Mouse (Mus musculus) MEL (cell line): ENCODE results near the gene Aym1. TPM values are rescaled to one million over a fixed set of nuclear protein-coding genes. Genes with fewer than 3 reads are reported as not detected.
"Not testable (repeated sequence)": the region's sequence is repeated elsewhere in the genome, so short reads cannot be mapped to it uniquely, and the experiment has no call there.

Source experiments
- DNase-seq: peaks from one replicate; pipeline ENCODE4 v3.0.0; 2011; ENCODE audit warnings: low read depth, low spot score
- H3K27ac ChIP-seq: 2 replicates; pipeline ENCODE4 v1.5.1; 2012; ENCODE audit warnings: low read depth, mild to moderate bottlenecking, control low read depth, low read length, moderate library complexity; ENCODE audit not compliant: control insufficient read depth
- H3K27me3 ChIP-seq, 2 experiments: fragments of 150-350 bp in 1 of 2; sonication (generic) in 1 of 2; 2 replicates each; pipeline ENCODE4 v1.6.1; 2012; ENCODE audit warnings: low read length in 2 of 2, mild to moderate bottlenecking in 2 of 2, improper control_type of control experiment in 1 of 2, moderate library complexity in 1 of 2; ENCODE audit not compliant: insufficient read depth in 2 of 2, control insufficient read depth in 1 of 2
- H3K36me3 ChIP-seq, 2 experiments: 2 replicates each; pipeline ENCODE4 v1.6.1; 2012 to 2014; ENCODE audit warnings: low read length in 2 of 2, improper control_type of control experiment in 1 of 2, inconsistent platforms in 1 of 2, mild to moderate bottlenecking in 1 of 2; ENCODE audit not compliant: insufficient read depth in 2 of 2, control insufficient read depth in 1 of 2
- H3K4me1 ChIP-seq, 2 experiments: fragments of 150-350 bp in 1 of 2; sonication (generic) in 1 of 2; 2 replicates each; pipeline ENCODE4 v1.6.1; 2012; ENCODE audit warnings: low read length in 2 of 2, improper control_type of control experiment in 1 of 2, mild to moderate bottlenecking in 1 of 2; ENCODE audit not compliant: insufficient read depth in 2 of 2, control insufficient read depth in 1 of 2
- H3K4me3 ChIP-seq, 2 experiments: fragments of 150-350 bp in 1 of 2; sonication (generic) in 1 of 2; 2 replicates each; pipeline ENCODE4 v1.5.1; 2012; ENCODE audit warnings: low read depth in 2 of 2, low read length in 2 of 2, mild to moderate bottlenecking in 2 of 2, moderate library complexity in 2 of 2, control low read depth in 1 of 2, improper control_type of control experiment in 1 of 2; ENCODE audit not compliant: control insufficient read depth in 1 of 2, insufficient read depth in 1 of 2
- H3K79me2 ChIP-seq: 2 replicates; pipeline ENCODE4 v1.6.1; 2012; ENCODE audit warnings: mild to moderate bottlenecking, low read length, moderate library complexity; ENCODE audit not compliant: control insufficient read depth, poor library complexity, insufficient read depth
- H3K9ac ChIP-seq: 2 replicates; pipeline ENCODE4 v1.6.1; 2012; ENCODE audit warnings: low read depth, mild to moderate bottlenecking, control low read depth, low read length, moderate library complexity; ENCODE audit not compliant: control insufficient read depth, poor library complexity, severe bottlenecking
- H3K9me3 ChIP-seq: fragments of 150-350 bp; sonication (generic); replicated peaks from 2 replicates; pipeline ENCODE4 v1.6.1; 2012; ENCODE audit warnings: mild to moderate bottlenecking, low read length, improper control_type of control experiment, moderate library complexity; ENCODE audit not compliant: insufficient read depth
- CHD1 ChIP-seq: IDR thresholded peaks from 2 replicates; pipeline ENCODE4 v1.6.1; 2012; ENCODE audit warnings: low read depth, mild to moderate bottlenecking, inconsistent platforms, low read length, improper control_type of control experiment
- CTCF ChIP-seq, 3 experiments: IDR thresholded peaks in 2 of 3; conservative IDR thresholded peaks in 1 of 3; 2 replicates each; pipeline ENCODE4 v1.5.1; 2011 to 2012; ENCODE audit warnings: low read length in 3 of 3, low read depth in 2 of 3, mild to moderate bottlenecking in 2 of 3, improper control_type of control experiment in 1 of 3, inconsistent platforms in 1 of 3, mixed read lengths in 1 of 3, moderate library complexity in 1 of 3; ENCODE audit not compliant: control insufficient read depth in 1 of 3, insufficient read depth in 1 of 3, poor library complexity in 1 of 3, severe bottlenecking in 1 of 3
- ETS1 ChIP-seq: IDR thresholded peaks from 2 replicates; pipeline ENCODE4 v1.6.1; 2012; ENCODE audit warnings: low read depth, mild to moderate bottlenecking, inconsistent platforms, low read length, improper control_type of control experiment, moderate library complexity
- GATA1 ChIP-seq: IDR thresholded peaks from 2 replicates; pipeline ENCODE4 v1.6.1; 2011; ENCODE audit warnings: low read depth, low read length, improper control_type of control experiment
- MAFK ChIP-seq: IDR thresholded peaks from 2 replicates; pipeline ENCODE4 v1.6.1; 2011; ENCODE audit warnings: low read depth, mild to moderate bottlenecking, low read length, improper control_type of control experiment, borderline replicate concordance
- MYC ChIP-seq: IDR thresholded peaks from 2 replicates; pipeline ENCODE4 v1.6.1; 2011; ENCODE audit warnings: low read depth, mild to moderate bottlenecking, low read length, improper control_type of control experiment, moderate library complexity
- POLR2AphosphoS2 ChIP-seq: IDR thresholded peaks from 2 replicates; pipeline ENCODE4 v1.6.1; 2011; ENCODE audit warnings: low read length, improper control_type of control experiment
- RAD21 ChIP-seq: IDR thresholded peaks from 2 replicates; pipeline ENCODE4 v1.6.1; 2011; ENCODE audit warnings: mild to moderate bottlenecking, low read depth, low read length, improper control_type of control experiment
- TBP ChIP-seq: IDR thresholded peaks from 2 replicates; pipeline ENCODE4 v1.8.0; 2011; ENCODE audit warnings: low read depth, low read length, improper control_type of control experiment
- USF1 ChIP-seq: IDR thresholded peaks from 2 replicates; pipeline ENCODE4 v1.6.1; 2014; ENCODE audit warnings: low read depth, mild to moderate bottlenecking, inconsistent platforms, low read length, improper control_type of control experiment, moderate library complexity
- ZMIZ1 ChIP-seq: IDR thresholded peaks from 2 replicates; pipeline ENCODE4 v1.6.1; 2012; ENCODE audit warnings: low read depth, mild to moderate bottlenecking, inconsistent platforms, low read length, improper control_type of control experiment, moderate library complexity
- polyA plus RNA-seq, 2 experiments: library from polyadenylated mRNA; stranded (reverse) in 1 of 2; unstranded in 1 of 2; fragments of >175 nt in 1 of 2; fragments of >200 nt in 1 of 2; gene quantifications; 2 replicates each; pipeline versions ENCODE4 v1.2.1 to v1.2.4; 2012; ENCODE audit warnings: low replicate concordance in 2 of 2, low read depth in 1 of 2; ENCODE audit not compliant: insufficient read length in 2 of 2, insufficient read depth in 1 of 2, missing spikeins in 1 of 2
- total RNA-seq: library from RNA; depleted of rRNA; stranded (reverse); fragments of 300-350 nt; gene quantifications from 2 replicates; pipeline ENCODE4 v1.2.3, GENCODE M21; 2012

The Aym1 gene
- total and polyA plus RNA-seq, 3 experiments, result not detected

DNA sequence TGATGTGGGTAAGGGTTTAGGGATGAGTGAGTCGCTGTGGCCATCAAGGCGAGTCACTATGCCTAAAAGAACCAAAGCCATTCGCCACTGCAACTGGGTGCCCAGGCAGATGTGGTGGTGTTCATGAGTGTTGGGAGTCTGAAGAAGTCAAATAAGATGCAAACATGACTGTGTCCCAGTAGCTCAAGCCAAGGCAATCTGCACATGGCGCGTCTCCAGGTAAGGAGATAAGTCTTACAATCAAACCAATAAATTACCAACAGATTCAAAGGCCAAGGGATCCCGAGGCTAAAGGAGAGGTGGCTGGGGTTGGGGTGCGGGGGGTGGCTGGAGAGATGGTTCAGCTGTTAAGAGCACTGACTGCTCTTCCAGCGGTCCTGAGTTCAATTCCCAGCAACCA lies 6.1 kb downstream of the Aym1 start:
- no peak for TF ChIP-seq ZMIZ1
- no peak for TF ChIP-seq GATA1
- TF ChIP-seq MYC, result no peak
- TF ChIP-seq MAFK, result no peak
- no peak for TF ChIP-seq ETS1
- TF ChIP-seq CHD1, result no peak
- TF ChIP-seq USF1, result no peak
- no peak for TF ChIP-seq POLR2AphosphoS2
- Histone ChIP-seq H3K27me3 (no peaks in the 10 kb centered on the region), H3K4me1 (no peaks in the 10 kb centered on the region), H3K79me2 (no peaks in the 10 kb centered on the region), H3K9ac (no peak overlapping the region), H3K36me3 (no peaks in the 10 kb centered on the region), H3K4me3 (no peak overlapping the region), H3K9me3 (no peaks in the 10 kb centered on the region), H3K27ac (no peak overlapping the region)
- DNase-seq, result no peak

- H3K4me3 ChIP-seq, result no peak overlapping the region
- TF ChIP-seq CTCF (IDR thresholded peaks at IDR 0.05 in 2 of 3, conservative IDR thresholded peaks at IDR 0.05 in 1 of 3; ENCODE audit: control insufficient read depth in 1 of 3, insufficient read depth in 1 of 3, low read depth in 2 of 3, low read length in 3 of 3, poor library complexity in 1 of 3, severe bottlenecking in 1 of 3) (peak; percentile 42 to 75 (median 49)), TBP (no peak), RAD21 (peak; percentile 32)
- TF ChIP-seq, all 39 proteins: peak for 2
- no peaks in the 10 kb centered on the region for H3K36me3 ChIP-seq
- peak; percentile 18 for DNase-seq
- H3K4me1 ChIP-seq, result no peaks in the 10 kb centered on the region
- H3K79me2 ChIP-seq, result no peaks in the 10 kb centered on the region
- no peaks in the 10 kb centered on the region for H3K27me3 ChIP-seq
- H3K9ac ChIP-seq, result no peak overlapping the region
- H3K27ac ChIP-seq, result no peak overlapping the region
- no peaks in the 10 kb centered on the region for H3K9me3 ChIP-seq
Measured at GRCm38 (mm10) chr5:113365921-113366320, 8.8 kb downstream of the Aym1 start.

DNA sequence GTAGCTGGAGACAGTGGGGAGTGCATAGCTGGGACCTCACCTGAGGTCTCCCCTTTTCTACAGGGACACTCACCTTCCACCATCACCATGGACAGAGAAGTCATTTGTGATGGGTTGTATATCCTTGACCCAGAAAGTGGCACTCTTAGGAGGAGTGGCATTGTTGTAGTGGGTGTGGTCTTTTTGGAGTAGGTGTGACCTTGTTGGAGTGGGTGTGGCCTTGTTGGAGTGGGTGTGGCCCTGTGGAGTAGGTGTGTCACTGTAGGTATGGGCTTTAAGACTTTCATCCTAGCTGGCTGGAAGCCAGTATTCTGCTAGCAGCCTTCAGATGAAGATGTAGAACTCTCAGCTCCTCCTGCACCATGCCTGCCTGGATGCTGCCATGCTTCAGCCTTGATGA lies 10.6 kb downstream of the Aym1 start:
- H3K27ac ChIP-seq, H3K9me3 ChIP-seq, H3K4me3 ChIP-seq, DNase-seq, H3K4me1 ChIP-seq, H3K9ac ChIP-seq, H3K27me3 ChIP-seq, H3K36me3 ChIP-seq, H3K79me2 ChIP-seq: not testable (repeated sequence)
